Mouse (Mus musculus) ZHBTc4 (cell line): ENCODE measurements around the gene Ptpn5.
A peak's percentile ranks its signal among the peaks of the same experiment; 100 is the strongest.

ENCODE experiments used
- DNase-seq: peaks from one replicate; pipeline ENCODE4 v3.0.0-alpha.2; 2011; ENCODE audit warnings: low read depth, low spot score

Ptpn5 gene

DNA sequence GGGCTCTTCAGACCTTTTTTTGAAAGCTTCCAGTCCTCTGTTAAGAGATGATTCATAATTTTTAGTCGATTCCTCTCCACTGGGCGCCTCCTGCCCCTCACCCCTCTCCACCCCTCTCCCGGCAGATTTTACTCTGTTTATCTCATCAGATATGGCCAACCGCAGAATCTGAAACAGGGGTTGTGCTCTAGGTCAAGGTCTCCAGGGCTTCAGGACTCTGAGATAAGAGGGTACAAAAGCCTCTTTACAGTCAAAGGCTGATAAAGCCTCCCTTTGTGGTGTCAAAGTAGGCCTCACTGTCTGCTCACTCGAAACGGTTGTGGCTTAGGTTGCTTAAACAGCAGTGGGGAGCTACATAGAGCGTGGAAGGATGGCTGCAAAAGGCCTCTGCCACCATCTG is 74.1 kb downstream of the Ptpn5 start:
- no peak for DNase-seq

DNA sequence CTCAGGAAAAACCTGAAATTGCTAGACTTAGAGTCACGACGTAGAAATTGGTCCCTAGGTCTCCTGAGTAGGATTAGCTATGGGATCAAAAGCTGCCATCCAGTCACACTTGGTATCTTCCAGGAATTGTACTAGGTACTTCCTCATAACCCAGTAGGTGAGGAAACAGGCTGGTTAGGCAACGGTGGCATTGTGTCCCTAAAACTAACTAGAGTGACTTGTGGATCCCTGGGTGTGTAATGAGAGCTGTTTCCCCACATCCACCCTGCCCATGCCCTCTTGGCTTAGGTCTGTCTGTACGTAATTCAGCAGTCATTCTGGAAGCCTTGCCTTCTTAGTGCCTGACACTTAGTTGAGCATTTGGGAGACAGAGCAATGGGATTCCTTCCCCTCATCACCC is 77.2 kb downstream of the Ptpn5 start:
- DNase-seq, result no peak

DNA sequence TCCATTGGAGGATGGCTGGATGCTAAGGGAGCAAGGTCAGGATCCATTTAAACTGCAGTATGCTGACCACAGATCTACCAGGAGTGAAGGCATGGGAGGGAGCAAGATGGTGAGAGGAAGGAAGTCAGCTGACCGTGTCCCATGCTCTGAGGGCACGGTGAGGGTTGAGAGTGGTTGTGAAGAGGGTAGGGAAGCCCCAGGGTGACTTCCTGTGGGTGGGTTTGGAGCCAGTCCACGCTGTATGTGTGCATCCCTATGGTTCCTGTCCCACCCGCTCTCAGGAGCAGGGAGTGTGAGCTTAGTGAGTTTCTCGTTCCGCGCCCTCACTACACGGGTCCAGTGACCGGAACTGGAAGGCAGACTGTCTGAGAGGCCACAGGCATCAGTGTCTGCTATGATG is 77.7 kb downstream of the Ptpn5 start:
- DNase-seq, result no peak

DNA sequence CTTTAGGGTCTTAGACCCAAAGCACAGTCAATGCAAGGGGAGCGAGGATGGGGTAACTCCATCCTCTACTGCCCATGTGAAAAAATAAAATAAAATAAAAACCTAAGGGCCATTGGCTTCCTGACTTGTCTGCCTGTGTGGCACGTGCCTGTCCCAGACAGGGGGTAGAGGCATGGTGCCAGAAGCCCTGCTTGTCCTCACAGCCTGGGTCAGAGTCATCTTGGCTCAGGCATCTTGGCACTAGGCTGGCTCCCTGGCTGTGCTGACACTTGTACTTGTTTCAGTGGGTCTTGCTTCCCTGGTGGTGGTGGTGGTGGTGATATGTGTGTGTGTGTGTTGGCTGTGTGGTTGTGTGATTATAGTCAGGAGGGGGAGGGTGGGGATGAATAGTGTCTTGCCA is 78.8 kb downstream of the Ptpn5 start:
- DNase-seq, result no peak

DNA sequence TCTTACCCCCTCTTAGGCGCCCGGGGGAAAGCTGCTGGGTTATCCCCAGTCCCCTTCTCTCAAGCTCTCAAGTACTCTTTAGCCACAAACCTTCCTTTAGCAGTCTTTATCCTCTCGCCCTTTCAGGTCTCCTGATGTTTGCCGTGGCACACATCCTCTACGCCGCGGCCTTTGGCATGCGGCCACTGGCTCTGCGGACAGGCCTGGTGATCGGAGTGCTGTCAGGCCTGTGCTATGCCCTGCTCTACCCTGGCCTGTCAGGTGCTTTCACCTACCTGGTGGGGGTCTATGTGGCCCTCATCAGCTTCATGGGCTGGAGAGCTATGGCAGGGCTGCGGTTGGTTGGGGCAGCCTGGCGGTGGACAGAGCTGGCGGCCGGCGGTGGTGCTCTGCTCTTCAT is 80.2 kb downstream of the Ptpn5 start:
- no peak for DNase-seq

DNA sequence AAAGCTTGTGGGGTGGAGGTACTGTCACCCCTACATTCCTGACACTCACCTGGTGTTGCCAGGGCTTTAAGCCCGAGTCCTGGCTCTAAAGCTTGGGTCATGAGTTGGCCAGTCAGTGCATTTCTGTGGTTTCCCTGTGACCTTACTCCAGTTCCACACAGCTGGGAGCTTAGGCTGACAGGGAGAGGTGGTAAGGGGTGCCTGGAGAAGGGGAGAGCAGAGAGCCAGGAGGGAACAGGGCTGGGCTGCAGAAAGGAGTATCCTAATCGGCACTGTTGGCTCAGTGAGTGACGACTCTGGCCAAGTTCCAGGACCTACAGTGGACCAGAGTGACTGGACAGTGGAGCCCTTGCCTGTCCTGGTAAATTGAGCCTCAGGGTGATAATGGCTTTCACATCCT is 81.2 kb downstream of the Ptpn5 start:
- no peak for DNase-seq

DNA sequence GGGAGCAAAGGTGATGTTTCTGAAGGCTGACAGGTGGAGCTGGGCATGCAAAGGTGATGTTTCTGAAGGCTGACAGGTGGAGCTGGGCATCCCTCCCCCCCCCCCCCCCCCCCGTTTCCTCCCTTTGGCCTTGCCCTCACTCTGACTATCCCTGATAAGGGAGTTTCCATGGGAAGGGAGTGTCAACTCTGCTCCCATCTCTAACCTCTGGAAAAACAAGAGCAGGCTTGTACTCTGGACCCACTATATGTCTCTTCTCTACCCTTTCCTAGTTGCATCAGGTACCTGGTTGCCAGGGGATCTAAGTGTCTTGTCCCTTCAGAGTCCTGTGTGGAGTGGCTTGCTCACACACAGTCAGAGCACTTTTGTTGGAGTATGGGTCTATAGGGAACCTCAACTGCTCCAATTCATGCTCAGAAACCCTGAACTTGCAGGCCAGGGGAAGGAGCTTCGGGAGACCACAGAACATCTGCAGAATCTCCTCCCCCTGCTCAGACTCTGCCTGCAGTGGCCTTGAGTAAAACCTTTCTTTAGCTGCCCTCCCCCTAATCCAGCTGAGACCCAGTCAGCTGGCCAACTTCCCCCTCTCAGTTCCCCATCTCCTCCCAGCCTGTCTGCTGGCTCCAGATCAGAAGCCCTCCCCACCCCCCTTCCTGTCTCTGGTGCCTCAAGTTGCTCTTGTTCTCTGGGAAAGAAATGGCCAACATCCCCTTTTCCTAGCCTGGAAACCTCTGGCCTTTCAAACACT is 81.9 kb downstream of the Ptpn5 start:
- no peak for DNase-seq

DNA sequence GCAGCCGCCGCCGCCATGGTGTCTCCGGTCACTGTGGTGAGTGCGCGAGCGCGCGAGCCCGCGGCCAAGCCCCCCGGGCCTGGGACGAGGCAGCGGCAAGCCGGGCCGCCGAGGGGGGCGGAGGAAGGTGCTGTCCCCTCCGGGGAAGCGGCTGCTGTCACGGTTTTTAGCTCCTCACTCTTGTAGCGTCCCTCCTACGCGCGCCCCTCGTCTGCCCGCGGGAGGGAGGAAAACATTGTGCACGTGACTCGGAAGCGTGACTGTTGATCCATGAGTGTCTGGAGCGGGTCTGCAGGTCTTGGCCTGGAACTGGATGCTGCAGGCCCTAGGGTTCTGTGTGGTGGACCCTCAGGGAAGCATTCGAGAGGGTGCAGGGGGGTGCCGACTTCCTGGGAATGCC is 82.7 kb downstream of the Ptpn5 start:
- DNase-seq, result no peak

DNA sequence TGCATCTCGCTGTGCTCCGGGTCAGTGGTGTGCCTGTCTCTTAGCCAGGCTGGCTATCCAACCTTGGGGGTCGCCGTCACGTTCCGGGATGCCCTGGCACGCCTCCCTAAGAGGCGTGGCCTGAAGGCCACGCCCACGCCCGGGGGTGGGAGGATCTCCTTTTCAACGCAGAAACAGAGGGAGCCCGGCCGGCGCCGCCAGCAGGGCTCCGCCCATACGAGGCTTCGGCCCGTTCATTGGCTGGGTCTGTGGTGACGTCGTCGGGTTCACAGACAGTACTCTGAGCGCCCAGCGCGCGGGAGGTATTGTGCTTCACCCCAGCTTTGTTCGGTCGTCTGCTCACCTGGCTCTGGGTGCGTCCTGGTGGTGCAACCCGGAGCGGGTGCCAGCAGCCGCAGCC is 83.1 kb downstream of the Ptpn5 start, which contains the start of gene Tmem86a:
TSS of gene Tmem86a (plus strand) at position 236 of the 400 bp plus-strand sequence.
- peak; percentile 98 for DNase-seq

DNA sequence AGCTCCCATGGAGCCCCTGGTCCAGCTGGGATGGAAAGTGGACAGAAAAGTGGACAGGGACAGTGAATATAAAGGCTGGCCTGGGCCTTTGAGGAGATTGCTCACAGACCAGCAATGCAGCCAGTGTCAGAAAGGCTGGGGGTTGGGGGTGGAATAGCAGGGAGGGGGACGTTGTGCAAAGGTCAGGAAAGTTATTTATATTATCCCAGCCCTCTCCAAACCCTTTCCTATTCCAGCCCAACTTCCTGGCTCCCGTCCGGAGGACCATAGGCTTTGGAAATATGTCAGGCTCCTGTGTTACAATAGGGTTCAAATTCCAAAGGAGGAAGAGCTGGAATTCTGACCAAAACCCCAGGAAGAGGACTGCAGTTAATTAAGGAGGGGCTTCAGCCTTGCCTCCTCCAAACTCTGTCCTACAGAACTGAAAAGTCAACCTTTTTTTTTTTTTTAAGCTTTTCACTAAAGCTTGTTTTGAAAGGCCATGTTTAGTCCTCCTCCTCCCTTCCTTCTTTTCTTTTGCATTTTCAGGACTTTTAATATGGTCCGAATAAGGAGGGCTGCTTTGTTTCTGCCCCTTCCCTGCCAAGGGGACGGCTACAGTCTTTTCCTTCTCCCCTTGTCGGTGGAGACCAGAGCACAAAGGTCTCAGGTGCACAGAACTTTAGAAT is 90.5 kb downstream of the Ptpn5 start:
- no peak for DNase-seq

DNA sequence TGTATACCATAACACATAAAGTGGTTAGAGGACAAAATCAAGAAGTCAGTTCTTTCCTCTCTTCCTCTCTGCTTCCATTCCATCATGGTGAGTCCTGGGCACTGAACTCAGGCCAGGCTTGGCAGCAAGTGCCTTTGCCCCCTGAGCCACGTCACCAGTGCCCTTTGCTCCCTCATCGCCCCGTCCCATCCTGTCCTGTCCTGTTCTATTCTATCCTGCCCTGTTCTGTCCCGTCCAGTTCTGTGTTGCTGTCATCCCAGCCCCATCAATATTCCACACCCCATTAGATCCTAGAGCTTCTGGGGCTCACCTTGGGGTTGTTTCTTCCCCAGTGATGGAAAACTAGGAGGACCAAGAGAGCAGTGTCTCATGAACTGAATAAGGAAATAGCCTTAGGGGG is 91.4 kb downstream of the Ptpn5 start:
- DNase-seq, result no peak

DNA sequence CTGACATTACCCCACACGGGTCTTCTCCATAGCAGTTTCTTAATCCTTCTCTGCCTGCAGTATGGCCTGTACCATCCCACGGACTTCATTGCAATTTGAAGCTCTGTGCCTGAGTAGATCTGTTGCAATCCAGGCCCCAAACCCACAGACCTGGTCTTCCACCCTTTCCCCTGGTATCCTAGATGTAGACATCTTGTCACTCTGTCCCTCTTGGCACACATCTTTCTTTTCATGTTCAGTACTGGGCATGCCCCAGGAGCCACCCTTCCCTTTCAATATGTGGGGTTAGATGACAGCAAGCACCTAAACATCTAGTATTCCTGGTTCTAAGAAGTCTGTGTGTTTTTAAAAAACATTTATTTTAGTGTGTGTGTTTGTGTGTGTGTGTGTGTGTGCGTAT is 91.8 kb downstream of the Ptpn5 start:
- DNase-seq, result no peak

DNA sequence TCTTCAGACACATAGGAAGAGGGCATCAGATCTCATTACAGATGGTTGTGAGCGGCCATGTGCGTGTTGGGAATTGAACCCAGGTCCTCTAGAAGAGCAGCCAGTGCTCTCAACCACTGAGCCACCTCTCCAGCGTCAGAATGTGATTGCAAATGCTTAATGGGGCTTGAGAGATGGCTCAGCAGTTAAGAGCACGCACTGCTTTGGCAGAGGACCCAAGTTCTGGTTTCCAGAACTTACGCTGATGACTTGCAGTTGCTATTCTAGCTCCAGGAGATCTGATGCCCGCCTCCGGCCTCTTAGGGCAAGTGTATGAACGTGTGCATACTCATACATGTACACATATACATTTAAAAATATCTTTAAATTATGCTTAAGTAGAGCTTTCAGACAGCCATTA is 98.1 kb downstream of the Ptpn5 start:
- no peak for DNase-seq

DNA sequence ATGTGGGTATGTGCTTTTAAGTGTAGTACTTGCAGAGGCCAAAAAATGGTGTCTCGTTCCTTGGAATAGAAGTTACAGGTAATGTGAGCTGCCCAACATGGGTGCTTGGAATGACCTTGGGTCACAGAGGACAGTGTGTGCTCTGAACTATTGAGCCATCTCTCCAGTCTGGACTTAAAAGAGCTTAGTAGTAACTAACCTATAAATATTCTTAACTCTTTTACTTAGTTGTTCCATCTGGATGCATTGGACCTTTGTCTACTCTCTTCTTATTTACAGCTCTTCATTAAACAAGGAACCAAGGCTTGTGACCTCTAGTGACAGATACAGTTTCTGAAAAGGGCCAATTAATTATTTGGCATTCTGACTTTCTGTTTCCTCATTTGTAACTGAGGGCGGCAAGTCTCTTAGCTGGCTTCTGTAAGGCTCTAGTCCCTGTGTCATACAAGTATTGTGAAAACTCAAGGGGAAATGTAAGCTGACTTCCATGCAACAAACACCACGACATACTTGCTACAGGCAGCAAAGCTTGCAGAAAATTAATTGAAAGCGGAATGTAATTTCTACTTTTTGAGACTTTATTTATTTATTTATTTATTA is 98.6 kb downstream of the Ptpn5 start:
- no peak for DNase-seq

DNA sequence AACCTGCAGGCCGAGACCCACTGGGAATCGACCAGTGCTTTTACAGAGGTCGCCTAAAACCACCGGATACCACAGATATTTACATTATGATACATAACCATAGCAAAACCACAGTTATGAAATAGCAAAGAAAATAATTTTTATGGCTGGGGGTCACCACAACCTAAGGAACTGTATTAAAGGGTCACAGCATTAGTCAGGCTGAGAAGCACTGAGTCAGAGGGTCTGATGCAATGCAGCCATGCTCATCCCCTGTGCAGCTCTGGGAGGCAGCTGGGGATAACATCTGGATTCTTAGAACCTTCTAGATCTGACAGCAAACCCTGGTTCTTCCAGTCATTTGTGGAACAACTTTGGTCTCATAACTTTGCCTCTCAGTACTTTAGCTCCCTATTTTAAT is 102.1 kb downstream of the Ptpn5 start:
- no peak for DNase-seq

DNA sequence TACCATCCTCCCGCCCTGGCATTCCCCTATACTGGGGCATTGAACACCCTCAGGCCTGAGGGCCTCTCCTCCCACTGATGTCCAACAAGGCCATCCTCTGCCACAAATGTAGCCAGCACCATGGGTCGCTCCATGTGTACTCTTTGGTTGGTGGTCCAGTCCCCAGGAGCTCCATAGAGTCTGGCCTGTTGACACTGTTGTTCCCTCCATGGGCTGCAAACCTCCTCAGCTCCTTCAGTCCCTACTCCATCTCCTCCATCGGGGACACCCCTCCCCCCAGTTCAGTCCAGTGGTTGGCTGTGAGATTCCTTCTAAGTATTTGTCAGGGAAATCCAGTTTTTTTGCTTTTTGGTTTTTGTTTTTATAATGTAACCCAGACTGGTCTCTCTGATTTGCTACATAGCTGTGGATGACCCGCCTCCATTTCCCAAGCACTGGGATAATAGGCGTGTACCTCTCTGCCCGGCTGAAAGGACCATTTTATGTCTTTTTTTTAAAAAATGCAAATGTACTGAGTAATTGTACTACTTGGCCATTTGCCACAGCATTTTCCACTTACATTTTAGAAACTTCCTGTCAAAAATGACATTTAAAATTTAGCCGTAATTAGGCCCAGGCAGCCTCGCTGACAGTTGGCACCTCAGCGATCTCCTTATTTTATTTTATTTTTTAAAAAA is 102.8 kb downstream of the Ptpn5 start:
- no peak for DNase-seq
